Mouse (Mus musculus): Measurements from ENCODE around the gene Gmfb. TPM values are rescaled to one million over a fixed set of nuclear protein-coding genes. Genes with fewer than 3 reads are reported as not detected.

The Gmfb gene
- polyA plus RNA-seq (2015; fragmentation: Nextera tagmentation; extraction: Ambion mirVana), result 141 and 153 TPM in 2 replicates

DNA sequence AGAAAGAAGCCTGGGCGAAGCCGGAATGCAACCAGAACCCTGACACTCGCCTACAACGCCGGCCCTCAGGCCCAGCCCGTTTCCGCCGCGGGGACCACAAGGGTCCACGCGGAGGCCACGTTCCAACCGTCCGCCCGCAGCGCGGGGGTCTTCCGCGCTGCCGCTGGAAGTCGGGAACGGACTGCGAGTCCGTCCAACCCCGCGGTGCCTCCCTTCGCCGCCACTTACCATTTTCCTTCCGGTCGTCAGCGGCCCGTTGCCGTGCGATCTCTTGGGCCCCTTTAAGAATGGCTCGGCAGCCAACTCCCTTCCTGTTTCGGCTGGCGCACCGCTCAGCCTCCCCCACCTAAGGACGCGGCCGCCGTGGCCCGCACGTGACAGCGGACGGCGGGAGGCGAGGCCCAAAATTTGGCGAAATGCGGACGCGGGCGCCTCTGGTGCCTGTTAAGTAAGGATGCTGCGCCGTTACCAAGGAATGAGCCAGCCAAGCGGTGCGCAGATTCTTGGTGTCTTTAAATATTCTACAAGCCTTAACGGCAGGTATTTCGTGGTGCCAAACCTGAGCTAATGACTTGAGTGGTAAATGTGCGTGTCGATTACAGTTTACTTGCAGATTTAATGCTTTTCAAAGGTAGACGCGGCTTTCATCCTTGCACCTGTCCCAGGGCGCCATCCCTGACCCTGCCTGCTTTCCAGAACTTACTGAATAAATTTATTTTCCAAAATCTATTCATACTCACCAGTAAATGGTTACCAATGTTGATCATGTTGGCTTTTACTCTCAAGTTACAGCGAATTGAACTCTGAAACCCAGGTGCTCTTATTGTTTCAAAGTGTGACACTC is at the start of gene Gmfb:
TSS of gene Gmfb (minus strand) at position 370 of the 844 bp plus-strand sequence.
- under 1% methylated on average over 59 of the region's 65 CpGs for WGBS
- H3K9ac ChIP-seq (ENCODE audit: low read depth, low read length), result peak within 1 kb of the TSS; percentile 87

GRCm38 (mm10) chr14:46862922-46863321 is 40.9 kb upstream of the Gmfb start:
- ATAC-seq, result no peak
- Histone ChIP-seq H3K9ac (ENCODE audit: low read depth, low read length) (no peak overlapping the region), H3K27ac (ENCODE audit: low read length) (no peak overlapping the region), H3K4me3 (ENCODE audit: low read depth, low read length) (no peak overlapping the region), H3K9me3 (replicated peaks; ENCODE audit: control insufficient read depth, low read length, poor library complexity, severe bottlenecking) (no peaks in the 10 kb centered on the region), H3K27me3 (ENCODE audit: control insufficient read depth, insufficient read depth, low read depth, low read length) (no peaks in the 10 kb centered on the region), H3K4me2 (ENCODE audit: low read length) (no peak overlapping the region), H3K36me3 (ENCODE audit: control insufficient read depth, insufficient read depth, low read length) (no peaks in the 10 kb centered on the region), H3K4me1 (ENCODE audit: control insufficient read depth, insufficient read depth, low read length) (no peaks in the 10 kb centered on the region)
- whole genome bisulfite sequencing, result 95% methylated on average over 5 of the region's 5 CpGs

More for the DNA sequence above, at the start of gene Gmfb:
- no peaks in the 10 kb centered on the region for H3K9me3 ChIP-seq (replicated peaks; ENCODE audit: control insufficient read depth, low read length, poor library complexity, severe bottlenecking)
- H3K36me3 ChIP-seq (ENCODE audit: control insufficient read depth, insufficient read depth, low read length), result peaks cover under 1% of the 10 kb centered on the region; the same call in 1 of the 2 replicates
- ATAC-seq, result peak; percentile 98
- peaks cover 13% of the 10 kb centered on the region for H3K4me1 ChIP-seq (ENCODE audit: control insufficient read depth, insufficient read depth, low read length)
- H3K4me2 ChIP-seq (ENCODE audit: low read length), result peak within 1 kb of the TSS; percentile 98
- peak within 1 kb of the TSS; percentile 85 for H3K27ac ChIP-seq (ENCODE audit: low read length)
- peak within 1 kb of the TSS; percentile 83 for H3K4me3 ChIP-seq (ENCODE audit: low read depth, low read length)
- H3K27me3 ChIP-seq (ENCODE audit: control insufficient read depth, insufficient read depth, low read depth, low read length), result no peaks in the 10 kb centered on the region

- Histone ChIP-seq H3K9ac (ENCODE audit: low read depth, low read length) (no peak overlapping the region), H3K4me2 (ENCODE audit: low read length) (no peak overlapping the region), H3K36me3 (ENCODE audit: control insufficient read depth, insufficient read depth, low read length) (no peaks in the 10 kb centered on the region), H3K4me3 (ENCODE audit: low read depth, low read length) (no peak overlapping the region), H3K27ac (ENCODE audit: low read length) (no peak overlapping the region), H3K4me1 (ENCODE audit: control insufficient read depth, insufficient read depth, low read length) (no peaks in the 10 kb centered on the region), H3K9me3 (replicated peaks; ENCODE audit: control insufficient read depth, low read length, poor library complexity, severe bottlenecking) (no peaks in the 10 kb centered on the region), H3K27me3 (ENCODE audit: control insufficient read depth, insufficient read depth, low read depth, low read length) (no peaks in the 10 kb centered on the region)
- no peak for ATAC-seq
- WGBS, result 88% methylated on average over 11 of the region's 11 CpGs
These were observed 31.6 kb upstream of the Gmfb start for GRCm38 (mm10) chr14:46853677-46854076.

GRCm38 (mm10) chr14:46849769-46850168 is 27.7 kb upstream of the Gmfb start:
- Histone ChIP-seq H3K27ac (ENCODE audit: low read length) (no peak overlapping the region), H3K9ac (ENCODE audit: low read depth, low read length) (no peak overlapping the region), H3K4me2 (ENCODE audit: low read length) (no peak overlapping the region), H3K9me3 (replicated peaks; ENCODE audit: control insufficient read depth, low read length, poor library complexity, severe bottlenecking) (no peaks in the 10 kb centered on the region), H3K27me3 (ENCODE audit: control insufficient read depth, insufficient read depth, low read depth, low read length) (no peaks in the 10 kb centered on the region), H3K36me3 (ENCODE audit: control insufficient read depth, insufficient read depth, low read length) (no peaks in the 10 kb centered on the region), H3K4me3 (ENCODE audit: low read depth, low read length) (no peak overlapping the region), H3K4me1 (ENCODE audit: control insufficient read depth, insufficient read depth, low read length) (no peaks in the 10 kb centered on the region)
- ATAC-seq, result no peak
- 90% methylated on average over 1 of the region's 1 CpGs for WGBS

DNA sequence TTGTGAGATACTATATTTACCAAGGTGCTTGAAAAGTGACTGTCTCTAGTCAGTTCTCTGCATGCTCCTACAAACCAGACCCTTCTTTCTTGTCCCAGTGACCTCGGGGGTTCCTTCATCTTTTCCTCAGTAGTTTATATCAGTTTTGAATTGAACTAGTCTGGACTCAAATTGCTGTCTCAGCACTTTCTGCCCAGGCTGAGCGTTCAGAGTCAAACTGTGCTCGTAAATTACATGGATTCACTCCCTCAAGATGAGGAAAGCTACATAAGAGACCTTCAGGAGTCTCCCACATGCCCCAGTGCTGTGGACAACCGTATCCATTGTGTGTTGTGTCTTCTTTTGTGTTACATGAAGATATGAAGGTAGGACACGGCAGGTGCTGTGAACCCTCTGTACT is 26.7 kb upstream of the Gmfb start:
- Histone ChIP-seq H3K4me2 (ENCODE audit: low read length) (no peak overlapping the region), H3K27me3 (ENCODE audit: control insufficient read depth, insufficient read depth, low read depth, low read length) (no peaks in the 10 kb centered on the region), H3K36me3 (ENCODE audit: control insufficient read depth, insufficient read depth, low read length) (no peaks in the 10 kb centered on the region), H3K9ac (ENCODE audit: low read depth, low read length) (no peak overlapping the region), H3K27ac (ENCODE audit: low read length) (no peak overlapping the region), H3K4me1 (ENCODE audit: control insufficient read depth, insufficient read depth, low read length) (no peaks in the 10 kb centered on the region), H3K9me3 (replicated peaks; ENCODE audit: control insufficient read depth, low read length, poor library complexity, severe bottlenecking) (no peaks in the 10 kb centered on the region), H3K4me3 (ENCODE audit: low read depth, low read length) (no peak overlapping the region)
- ATAC-seq, result no peak
- 88% methylated on average over 5 of the region's 5 CpGs for WGBS

GRCm38 (mm10) chr14:46848063-46848590 is 26.1 kb upstream of the Gmfb start:
- 86% methylated on average over 4 of the region's 4 CpGs for WGBS
- Histone ChIP-seq H3K4me1 (ENCODE audit: control insufficient read depth, insufficient read depth, low read length) (no peaks in the 10 kb centered on the region), H3K36me3 (ENCODE audit: control insufficient read depth, insufficient read depth, low read length) (no peaks in the 10 kb centered on the region), H3K4me3 (ENCODE audit: low read depth, low read length) (no peak overlapping the region), H3K9ac (ENCODE audit: low read depth, low read length) (no peak overlapping the region), H3K4me2 (ENCODE audit: low read length) (no peak overlapping the region), H3K27me3 (ENCODE audit: control insufficient read depth, insufficient read depth, low read depth, low read length) (no peaks in the 10 kb centered on the region), H3K9me3 (replicated peaks; ENCODE audit: control insufficient read depth, low read length, poor library complexity, severe bottlenecking) (no peaks in the 10 kb centered on the region), H3K27ac (ENCODE audit: low read length) (no peak overlapping the region)
- ATAC-seq, result no peak

DNA sequence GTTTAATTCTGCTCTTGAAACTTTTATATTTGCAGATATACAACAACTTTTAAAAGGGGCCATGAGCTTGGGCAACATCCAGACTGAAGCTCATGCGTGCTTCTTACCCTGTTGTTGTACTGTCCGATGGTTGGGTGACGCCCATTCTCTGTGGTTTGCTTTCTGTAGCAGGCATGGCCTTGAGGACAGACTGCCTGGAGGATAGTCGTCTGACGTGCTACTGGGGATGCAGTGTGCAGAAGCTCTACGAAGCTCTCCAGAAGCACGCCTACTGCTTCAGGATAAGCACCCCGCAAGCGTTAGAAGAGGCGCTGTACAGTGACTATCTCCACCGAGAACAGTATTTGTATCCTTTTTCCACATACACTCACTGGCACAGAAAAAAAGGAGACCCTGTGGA is 23.7 kb upstream of the Gmfb start:
- Histone ChIP-seq H3K36me3 (ENCODE audit: control insufficient read depth, insufficient read depth, low read length) (peaks cover 4% of the 10 kb centered on the region; the same call in 1 of the 2 replicates), H3K4me1 (ENCODE audit: control insufficient read depth, insufficient read depth, low read length) (no peaks in the 10 kb centered on the region), H3K4me2 (ENCODE audit: low read length) (no peak overlapping the region), H3K9ac (ENCODE audit: low read depth, low read length) (no peak overlapping the region), H3K27me3 (ENCODE audit: control insufficient read depth, insufficient read depth, low read depth, low read length) (no peaks in the 10 kb centered on the region), H3K27ac (ENCODE audit: low read length) (no peak overlapping the region), H3K4me3 (ENCODE audit: low read depth, low read length) (no peak overlapping the region), H3K9me3 (replicated peaks; ENCODE audit: control insufficient read depth, low read length, poor library complexity, severe bottlenecking) (no peaks in the 10 kb centered on the region)
- WGBS, result 97% methylated on average over 11 of the region's 11 CpGs
- ATAC-seq, result no peak

DNA sequence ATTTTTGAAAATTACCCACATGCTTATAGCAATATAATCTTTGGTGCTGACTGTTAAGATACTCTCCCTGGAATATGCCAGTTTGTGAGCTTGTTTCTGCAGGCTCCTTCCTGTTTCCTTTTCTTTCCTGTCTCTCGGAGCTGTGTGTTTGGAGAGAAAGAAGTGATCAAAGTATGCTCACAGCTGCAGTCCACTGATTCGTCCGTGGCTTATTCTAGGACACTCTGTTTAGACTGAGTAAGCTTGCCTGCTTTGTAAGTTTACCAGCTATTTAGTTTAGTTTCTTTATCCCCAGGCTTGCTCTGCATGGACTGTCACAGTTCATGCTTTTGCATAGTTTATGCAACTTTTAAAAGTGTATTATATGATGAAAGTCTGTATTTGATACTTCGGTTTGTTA is 17.3 kb upstream of the Gmfb start:
- H3K36me3 ChIP-seq (ENCODE audit: control insufficient read depth, insufficient read depth, low read length), result peaks cover 6% of the 10 kb centered on the region; the same call in 1 of the 2 replicates
- 70% methylated on average over 4 of the region's 4 CpGs for WGBS
- H3K4me1 ChIP-seq (ENCODE audit: control insufficient read depth, insufficient read depth, low read length), result no peaks in the 10 kb centered on the region
- no peak overlapping the region for H3K27ac ChIP-seq (ENCODE audit: low read length)
- no peak overlapping the region for H3K9ac ChIP-seq (ENCODE audit: low read depth, low read length)
- no peaks in the 10 kb centered on the region for H3K9me3 ChIP-seq (replicated peaks; ENCODE audit: control insufficient read depth, low read length, poor library complexity, severe bottlenecking)
- no peak overlapping the region for H3K4me2 ChIP-seq (ENCODE audit: low read length)
- no peaks in the 10 kb centered on the region for H3K27me3 ChIP-seq (ENCODE audit: control insufficient read depth, insufficient read depth, low read depth, low read length)
- no peak for ATAC-seq
- H3K4me3 ChIP-seq (ENCODE audit: low read depth, low read length), result no peak overlapping the region
